Mouse (Mus musculus): Measurements from ENCODE around the gene Pla2g5.
"Not testable (repeated sequence)": the region's sequence is repeated elsewhere in the genome, so short reads cannot be mapped to it uniquely, and the experiment has no call there.

DNA sequence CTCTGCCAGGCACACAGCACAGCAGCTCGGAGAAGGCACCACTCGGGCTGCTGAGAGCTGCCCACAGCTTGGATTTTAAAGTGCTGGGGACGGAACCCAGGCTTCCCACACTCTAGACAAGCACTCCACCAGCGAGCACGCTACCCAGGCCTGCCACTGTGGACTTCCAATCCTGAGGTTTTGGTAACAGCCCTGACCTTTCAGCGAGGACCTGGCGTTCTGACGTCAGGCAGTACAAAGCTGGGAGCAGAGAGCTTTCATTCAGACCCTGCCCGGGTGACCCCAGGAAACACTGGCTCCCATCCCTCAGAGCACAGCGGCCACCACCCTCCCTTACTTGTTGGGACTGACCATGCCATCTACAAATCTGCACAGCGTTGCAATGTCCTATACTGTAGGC, 30.5 kb upstream of the Pla2g5 start:
- not testable (repeated sequence) for TF ChIP-seq CTCF (IDR thresholded peaks at IDR 0.05; ENCODE audit: low read depth, low read length); POLR2A (IDR thresholded peaks at IDR 0.05; ENCODE audit: extremely low read depth, insufficient read depth, low read length)

All from liver, adult 2 months (tissue).